Mouse (Mus musculus): Measurements from ENCODE around the gene H1foo. TPM values are rescaled to one million over a fixed set of nuclear protein-coding genes. Genes with fewer than 3 reads are reported as not detected.
A peak's percentile ranks its signal among the peaks of the same experiment; 100 is the strongest.

H1foo gene
- polyA plus RNA-seq, 1 experiment from 2014 or later = not detected

GRCm38 (mm10) chr6:115984580-115984979, 39.8 kb downstream of the H1foo start:
- no peak for TF ChIP-seq CTCF (IDR thresholded peaks at IDR 0.05; ENCODE audit: low read depth)
- no peak overlapping the region for H3K4me3 ChIP-seq (ENCODE audit: low read depth, low read length)
- no peaks in the 10 kb centered on the region for H3K9me3 ChIP-seq (ENCODE audit: control insufficient read depth)
- 70% methylated on average over 7 of the region's 7 CpGs for WGBS
- no peaks in the 10 kb centered on the region for H3K4me1 ChIP-seq (replicated peaks; ENCODE audit: control insufficient read depth, insufficient read depth, low read length)
- H3K4me2 ChIP-seq (replicated peaks; ENCODE audit: low read depth) = no peak overlapping the region
- ATAC-seq = no peak
- H3K27me3 ChIP-seq (replicated peaks; ENCODE audit: control insufficient read depth, insufficient read depth, low read length) = no peaks in the 10 kb centered on the region
- H3K36me3 ChIP-seq (ENCODE audit: control insufficient read depth, insufficient read depth) = no peaks in the 10 kb centered on the region
- H3K27ac ChIP-seq (ENCODE audit: low read depth, low read length) = no peak overlapping the region
- H3K9ac ChIP-seq (ENCODE audit: low read depth, low read length) = no peak overlapping the region

GRCm38 (mm10) chr6:115985622-115986021, 40.9 kb downstream of the H1foo start:
- 44% methylated on average over 9 of the region's 9 CpGs for WGBS
- no peaks in the 10 kb centered on the region for H3K27me3 ChIP-seq (replicated peaks; ENCODE audit: control insufficient read depth, insufficient read depth, low read length)
- no peak overlapping the region for H3K4me2 ChIP-seq (replicated peaks; ENCODE audit: low read depth)
- H3K4me3 ChIP-seq (ENCODE audit: low read depth, low read length) = no peak overlapping the region
- no peaks in the 10 kb centered on the region for H3K36me3 ChIP-seq (ENCODE audit: control insufficient read depth, insufficient read depth)
- no peak for TF ChIP-seq CTCF (IDR thresholded peaks at IDR 0.05; ENCODE audit: low read depth)
- H3K9me3 ChIP-seq (ENCODE audit: control insufficient read depth) = no peaks in the 10 kb centered on the region
- no peaks in the 10 kb centered on the region for H3K4me1 ChIP-seq (replicated peaks; ENCODE audit: control insufficient read depth, insufficient read depth, low read length)
- no peak overlapping the region for H3K27ac ChIP-seq (ENCODE audit: low read depth, low read length)
- H3K9ac ChIP-seq (ENCODE audit: low read depth, low read length) = no peak overlapping the region
- no peak for ATAC-seq

GRCm38 (mm10) chr6:115986472-115987095, 41.8 kb downstream of the H1foo start:
- Histone ChIP-seq H3K36me3 (ENCODE audit: control insufficient read depth, insufficient read depth) (no peaks in the 10 kb centered on the region), H3K27me3 (replicated peaks; ENCODE audit: control insufficient read depth, insufficient read depth, low read length) (peaks cover under 1% of the 10 kb centered on the region; the same call in 1 of the 2 replicates), H3K9me3 (ENCODE audit: control insufficient read depth) (no peaks in the 10 kb centered on the region), H3K27ac (ENCODE audit: low read depth, low read length) (no peak overlapping the region), H3K4me2 (replicated peaks; ENCODE audit: low read depth) (peak overlapping the region; percentile 17; the same call in 1 of the 2 replicates), H3K9ac (ENCODE audit: low read depth, low read length) (no peak overlapping the region), H3K4me1 (replicated peaks; ENCODE audit: control insufficient read depth, insufficient read depth, low read length) (no peaks in the 10 kb centered on the region), H3K4me3 (ENCODE audit: low read depth, low read length) (no peak overlapping the region)
- no peak for TF ChIP-seq CTCF (IDR thresholded peaks at IDR 0.05; ENCODE audit: low read depth)
- ATAC-seq = no peak
- 65% methylated on average over 12 of the region's 12 CpGs for WGBS

GRCm38 (mm10) chr6:115987096-115987747, 42.5 kb downstream of the H1foo start:
- H3K4me3 ChIP-seq (ENCODE audit: low read depth, low read length) = no peak overlapping the region
- H3K4me1 ChIP-seq (replicated peaks; ENCODE audit: control insufficient read depth, insufficient read depth, low read length) = no peaks in the 10 kb centered on the region
- WGBS = 54% methylated on average over 9 of the region's 9 CpGs
- no peak overlapping the region for H3K27ac ChIP-seq (ENCODE audit: low read depth, low read length)
- peaks cover 7% of the 10 kb centered on the region; the same call in 1 of the 2 replicates for H3K27me3 ChIP-seq (replicated peaks; ENCODE audit: control insufficient read depth, insufficient read depth, low read length)
- no peak for ATAC-seq
- no peak for TF ChIP-seq CTCF (IDR thresholded peaks at IDR 0.05; ENCODE audit: low read depth)
- no peaks in the 10 kb centered on the region for H3K9me3 ChIP-seq (ENCODE audit: control insufficient read depth)
- H3K36me3 ChIP-seq (ENCODE audit: control insufficient read depth, insufficient read depth) = no peaks in the 10 kb centered on the region
- no peak overlapping the region for H3K4me2 ChIP-seq (replicated peaks; ENCODE audit: low read depth)
- no peak overlapping the region for H3K9ac ChIP-seq (ENCODE audit: low read depth, low read length)

GRCm38 (mm10) chr6:115989032-115989431, 44.3 kb downstream of the H1foo start:
- Histone ChIP-seq H3K4me3 (ENCODE audit: low read depth, low read length) (no peak overlapping the region), H3K36me3 (ENCODE audit: control insufficient read depth, insufficient read depth) (no peaks in the 10 kb centered on the region), H3K4me2 (replicated peaks; ENCODE audit: low read depth) (no peak overlapping the region), H3K27ac (ENCODE audit: low read depth, low read length) (no peak overlapping the region), H3K4me1 (replicated peaks; ENCODE audit: control insufficient read depth, insufficient read depth, low read length) (no peaks in the 10 kb centered on the region), H3K9ac (ENCODE audit: low read depth, low read length) (no peak overlapping the region), H3K27me3 (replicated peaks; ENCODE audit: control insufficient read depth, insufficient read depth, low read length) (peaks cover 24% of the 10 kb centered on the region), H3K9me3 (ENCODE audit: control insufficient read depth) (no peaks in the 10 kb centered on the region)
- WGBS = 70% methylated on average over 5 of the region's 5 CpGs
- no peak for ATAC-seq
- TF ChIP-seq CTCF (IDR thresholded peaks at IDR 0.05; ENCODE audit: low read depth) = no peak

- Histone ChIP-seq H3K27ac (ENCODE audit: low read depth, low read length) (no peak overlapping the region), H3K9me3 (ENCODE audit: control insufficient read depth) (no peaks in the 10 kb centered on the region), H3K36me3 (ENCODE audit: control insufficient read depth, insufficient read depth) (no peaks in the 10 kb centered on the region), H3K4me3 (ENCODE audit: low read depth, low read length) (no peak overlapping the region), H3K9ac (ENCODE audit: low read depth, low read length) (no peak overlapping the region), H3K27me3 (replicated peaks; ENCODE audit: control insufficient read depth, insufficient read depth, low read length) (peaks cover 27% of the 10 kb centered on the region), H3K4me1 (replicated peaks; ENCODE audit: control insufficient read depth, insufficient read depth, low read length) (no peaks in the 10 kb centered on the region), H3K4me2 (replicated peaks; ENCODE audit: low read depth) (0 out of 2 replicates have a peak overlapping the region, but pooled peaks have one; percentile 6)
- ATAC-seq = no peak
- 80% methylated on average over 4 of the region's 4 CpGs for WGBS
- TF ChIP-seq CTCF (IDR thresholded peaks at IDR 0.05; ENCODE audit: low read depth) = no peak
Observed at GRCm38 (mm10) chr6:115989607-115990006, 44.9 kb downstream of the H1foo start.
